Mouse (Mus musculus) CH12.LX (cell line): ENCODE results near the gene Kcnn4.
A peak's percentile ranks its signal among the peaks of the same experiment; 100 is the strongest.

Experiments
- CTCF ChIP-seq, 2 experiments: IDR thresholded peaks in 1 of 2; conservative IDR thresholded peaks in 1 of 2; 2 replicates each; pipeline ENCODE4 v1.5.1; 2011 to 2012; ENCODE audit warnings: low read depth in 2 of 2, low read length in 2 of 2, improper control_type of control experiment in 1 of 2, inconsistent platforms in 1 of 2, mild to moderate bottlenecking in 1 of 2, moderate library complexity in 1 of 2
- HCFC1 ChIP-seq: IDR thresholded peaks from 2 replicates; pipeline ENCODE4 v1.6.1; 2012; ENCODE audit warnings: low read depth, mild to moderate bottlenecking, inconsistent platforms, low read length, improper control_type of control experiment
- MAX ChIP-seq: IDR thresholded peaks from 2 replicates; pipeline ENCODE4 v1.6.1; 2011; ENCODE audit warnings: low read length, improper control_type of control experiment
- NELFE ChIP-seq: IDR thresholded peaks from 2 replicates; pipeline ENCODE4 v1.6.1; 2011; ENCODE audit warnings: low read depth, low read length, improper control_type of control experiment
- POLR2A ChIP-seq: IDR thresholded peaks from 2 replicates; pipeline ENCODE4 v1.6.1; 2011; ENCODE audit warnings: low read depth, mild to moderate bottlenecking, improper control_type of control experiment, low read length
- UBTF ChIP-seq: IDR thresholded peaks from 2 replicates; pipeline ENCODE4 v1.6.1; 2012; ENCODE audit warnings: low read depth, mild to moderate bottlenecking, inconsistent platforms, low read length, improper control_type of control experiment, moderate library complexity
- USF1 ChIP-seq: IDR thresholded peaks from 2 replicates; pipeline ENCODE4 v1.6.1; 2014; ENCODE audit warnings: low read depth, mild to moderate bottlenecking, inconsistent platforms, low read length, improper control_type of control experiment
- USF2 ChIP-seq: conservative IDR thresholded peaks from 2 replicates; pipeline ENCODE4 v1.6.1; 2011; ENCODE audit warnings: low read depth, low read length, improper control_type of control experiment
- ZKSCAN1 ChIP-seq: IDR thresholded peaks from 2 replicates; pipeline ENCODE4 v1.6.1; 2012; ENCODE audit warnings: low read depth, inconsistent platforms, low read length, improper control_type of control experiment, borderline replicate concordance

- TF ChIP-seq CTCF (conservative IDR thresholded peaks at IDR 0.05 in 1 of 2, IDR thresholded peaks at IDR 0.05 in 1 of 2; ENCODE audit: low read depth in 2 of 2, low read length in 2 of 2) (peak; percentile 71 to 88), UBTF (no peak), NELFE (no peak), POLR2A (no peak), USF2 (no peak), ZKSCAN1 (no peak), USF1 (no peak), MAX (no peak), HCFC1 (no peak)
Measured at GRCm38 (mm10) chr7:24335699-24336309, 34.3 kb upstream of the Kcnn4 start.
